Mouse (Mus musculus) cerebellum, postnatal 36 days (tissue): ENCODE measurements around the gene Naa38.

ENCODE experiments used
- DNase-seq, 2 experiments: peaks; one replicate each; pipeline ENCODE4 v3.0.0; 2021 to 2022; ENCODE audit warnings: mixed read lengths in 2 of 2

Gene Naa38

GRCm38 (mm10) chr11:69395235-69395633 lies at the start of gene Naa38, which contains the start of gene Cyb5d1:
Gene Naa38, plus strand, starts transcription at chr11:69395487.
Gene Cyb5d1, minus strand, starts transcription at chr11:69395631.
- peak; percentile 92 to 95 for DNase-seq

DNA sequence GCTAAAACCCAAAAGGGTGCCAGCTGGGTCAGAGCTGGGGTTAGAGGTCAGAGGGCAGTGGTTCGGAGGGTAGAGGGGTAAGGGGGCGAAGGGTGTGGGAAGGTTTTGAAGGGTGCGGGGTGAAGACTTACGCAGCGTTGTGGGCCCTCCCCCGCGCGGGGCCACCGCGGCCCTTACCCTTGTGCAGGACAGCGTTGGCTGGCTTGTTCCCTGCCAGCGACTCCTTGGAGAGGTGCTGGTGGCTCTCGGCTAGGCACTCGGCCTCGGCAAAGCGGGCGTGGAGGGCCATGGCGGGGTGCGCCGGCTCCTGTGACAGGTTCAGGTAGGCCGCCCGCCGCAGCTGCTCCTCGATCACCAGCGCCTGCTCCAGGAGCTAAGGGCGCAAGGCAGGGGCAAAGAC lies 48.8 kb upstream of the Naa38 start:
- DNase-seq: no peak

DNA sequence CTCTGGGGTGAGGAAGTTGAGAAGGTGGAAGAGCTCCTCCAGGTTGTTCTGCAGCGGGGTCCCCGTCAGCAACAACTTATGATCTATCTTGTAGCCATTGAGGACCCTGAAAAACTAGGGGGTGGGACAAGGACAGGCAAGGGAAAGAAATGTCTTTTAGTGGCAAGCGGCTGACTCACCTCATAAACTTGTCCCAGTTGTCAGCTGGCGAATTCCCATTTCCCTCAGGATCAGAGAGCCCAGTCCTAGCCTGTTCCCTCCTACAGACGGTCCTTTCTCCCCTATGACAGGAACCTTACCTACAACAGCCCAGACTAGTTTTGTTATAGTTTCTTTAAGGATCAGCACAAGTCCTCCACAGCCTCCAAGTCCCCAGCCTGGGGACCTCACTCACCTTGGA lies 38.7 kb upstream of the Naa38 start:
- DNase-seq: no peak

- no peak for DNase-seq
Observed at GRCm38 (mm10) chr11:69357690-69358089, 37.6 kb upstream of the Naa38 start.

DNA sequence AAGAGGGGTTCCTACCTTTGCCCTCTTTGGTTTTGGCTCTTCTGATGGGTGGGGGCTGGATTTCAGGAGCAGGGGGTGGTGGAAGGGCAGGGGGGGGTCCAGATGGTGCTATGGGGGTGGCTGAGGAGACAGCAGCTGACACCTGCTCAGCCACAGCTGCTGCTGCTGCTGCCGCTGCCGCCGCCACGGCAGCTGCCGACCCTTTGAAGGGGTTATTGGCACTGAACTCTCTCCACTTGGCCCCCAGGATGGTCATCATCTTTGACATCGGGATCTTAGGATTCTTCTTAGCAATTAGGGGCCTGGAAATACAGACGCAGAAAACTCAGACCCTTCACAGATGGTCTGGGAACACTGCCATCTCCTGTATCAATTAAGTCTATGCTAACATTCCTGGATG lies 33.3 kb upstream of the Naa38 start:
- no peak for DNase-seq

DNA sequence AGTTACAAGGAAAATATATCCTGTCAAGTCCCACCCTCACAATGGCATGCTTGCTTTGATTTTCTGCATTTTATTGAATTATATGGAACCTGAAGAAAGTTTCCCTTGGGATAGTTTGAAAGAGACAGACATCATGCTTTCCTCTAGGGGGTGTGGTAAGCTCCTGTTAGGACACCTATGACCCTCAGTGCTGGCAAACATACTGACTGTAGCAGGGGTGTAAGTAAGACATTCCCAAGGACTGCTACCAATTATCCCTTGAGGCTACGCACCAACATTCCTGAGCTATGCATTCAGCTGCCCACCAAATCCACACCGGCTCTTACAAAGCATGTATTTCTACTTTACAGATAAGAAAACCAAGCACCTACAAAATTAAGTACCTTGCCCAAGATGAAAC lies 32.8 kb upstream of the Naa38 start:
- no peak for DNase-seq

GRCm38 (mm10) chr11:69364376-69364775 lies 30.9 kb upstream of the Naa38 start:
- no peak for DNase-seq

DNA sequence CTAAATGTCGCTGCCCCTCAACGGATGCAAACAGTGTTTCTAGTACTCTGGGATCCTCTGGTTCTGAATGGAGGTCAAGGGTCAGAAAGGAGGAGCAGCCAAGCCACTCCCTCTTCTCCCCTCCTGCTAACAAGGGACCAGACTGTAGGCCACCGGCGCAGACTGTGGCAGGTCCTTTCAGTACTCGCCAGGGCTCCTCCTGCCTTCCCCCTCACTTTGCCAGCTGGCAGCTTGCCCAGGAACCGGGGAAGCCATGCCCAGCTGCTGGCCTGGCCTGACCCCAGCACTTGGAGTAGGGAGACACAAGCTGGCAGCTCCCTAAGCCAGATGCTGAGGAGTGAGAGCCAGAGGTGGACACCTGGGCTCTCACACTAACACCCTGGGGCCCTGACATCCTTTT lies 30.4 kb upstream of the Naa38 start:
- DNase-seq: peak; percentile 82 to 89

GRCm38 (mm10) chr11:69365722-69366121 lies 29.6 kb upstream of the Naa38 start:
- no peak for DNase-seq

DNA sequence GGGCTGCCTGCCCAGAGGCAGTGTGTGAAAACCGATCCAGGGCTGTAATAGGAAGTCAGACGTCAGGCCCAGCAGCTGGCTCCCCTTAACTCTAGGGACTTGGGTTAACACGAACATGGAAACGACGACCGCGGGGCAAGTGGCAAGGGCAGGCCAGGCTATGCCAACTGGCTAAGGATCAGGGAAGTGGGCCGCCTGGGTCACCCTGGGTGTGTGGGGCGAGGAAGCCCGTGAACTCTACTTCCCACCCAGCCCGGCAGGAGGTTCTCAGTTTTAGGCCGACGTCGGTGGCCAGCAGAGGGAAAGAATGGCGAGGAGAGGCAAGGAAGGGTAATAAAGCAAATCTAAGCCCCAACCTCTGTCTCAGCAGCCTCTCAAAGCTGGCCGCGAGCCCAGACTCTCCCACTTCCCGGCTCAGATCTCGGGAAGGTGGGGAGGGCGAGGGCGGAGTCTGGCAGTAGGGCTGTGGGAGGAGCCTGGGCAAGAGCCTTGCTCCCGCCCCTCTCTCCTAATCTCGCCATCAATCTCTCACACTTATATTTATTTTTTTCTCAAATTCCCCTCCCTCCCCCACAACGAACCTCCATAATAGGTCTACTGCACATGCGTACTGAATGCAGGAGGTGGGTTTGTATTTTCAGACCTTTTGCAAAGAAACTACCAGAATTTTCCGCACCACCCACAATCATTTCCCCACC lies 29.0 kb upstream of the Naa38 start:
- DNase-seq: peak; percentile 72 to 80

- DNase-seq: no peak
Observed at GRCm38 (mm10) chr11:69366855-69367615, 28.3 kb upstream of the Naa38 start.

- DNase-seq: no peak
Observed at GRCm38 (mm10) chr11:69367616-69368355, 27.5 kb upstream of the Naa38 start.

DNA sequence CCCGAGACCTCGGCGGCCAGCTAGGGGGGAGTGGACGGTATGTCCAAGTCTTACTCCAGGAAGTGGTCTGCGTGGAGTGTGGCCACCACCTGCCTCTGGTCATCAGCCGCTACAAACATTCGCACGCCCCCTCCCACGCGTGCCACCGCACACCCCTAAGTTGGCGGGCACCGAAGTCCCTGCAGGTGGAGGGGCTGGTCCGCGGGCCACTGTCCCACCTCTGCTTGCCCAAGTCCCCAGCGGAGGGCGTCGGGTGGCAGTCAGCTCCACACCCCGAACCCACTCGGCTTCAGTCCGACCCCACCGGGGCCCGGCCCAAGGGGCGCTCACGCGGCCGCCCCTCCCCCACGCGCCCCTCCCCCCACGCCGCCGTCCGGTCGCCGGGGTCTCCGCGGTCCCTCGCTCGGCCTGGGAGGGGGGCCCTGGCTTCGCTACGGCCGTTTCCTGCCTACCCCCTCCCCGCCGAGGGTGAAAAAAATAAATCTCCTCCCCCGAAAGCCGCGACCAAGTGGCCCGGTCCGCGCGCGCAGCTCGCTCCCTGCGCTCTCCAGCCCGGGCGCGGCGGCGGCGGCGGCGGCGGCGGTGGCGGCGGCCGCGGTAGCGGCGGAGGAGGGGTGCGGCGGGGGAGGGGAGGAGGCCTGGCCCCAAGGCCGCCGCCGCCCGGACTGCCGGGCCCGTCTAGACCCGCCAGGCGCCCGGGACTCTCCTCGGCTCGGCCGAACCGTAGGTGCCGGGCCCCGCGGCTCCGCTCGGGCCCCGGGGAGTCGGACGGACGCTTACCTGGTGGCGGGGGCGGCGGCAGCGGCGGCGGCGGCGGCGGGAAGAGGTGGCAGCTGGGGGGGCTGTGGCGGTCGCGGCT lies 26.7 kb upstream of the Naa38 start:
- peak; percentile 38 to 54 for DNase-seq

DNA sequence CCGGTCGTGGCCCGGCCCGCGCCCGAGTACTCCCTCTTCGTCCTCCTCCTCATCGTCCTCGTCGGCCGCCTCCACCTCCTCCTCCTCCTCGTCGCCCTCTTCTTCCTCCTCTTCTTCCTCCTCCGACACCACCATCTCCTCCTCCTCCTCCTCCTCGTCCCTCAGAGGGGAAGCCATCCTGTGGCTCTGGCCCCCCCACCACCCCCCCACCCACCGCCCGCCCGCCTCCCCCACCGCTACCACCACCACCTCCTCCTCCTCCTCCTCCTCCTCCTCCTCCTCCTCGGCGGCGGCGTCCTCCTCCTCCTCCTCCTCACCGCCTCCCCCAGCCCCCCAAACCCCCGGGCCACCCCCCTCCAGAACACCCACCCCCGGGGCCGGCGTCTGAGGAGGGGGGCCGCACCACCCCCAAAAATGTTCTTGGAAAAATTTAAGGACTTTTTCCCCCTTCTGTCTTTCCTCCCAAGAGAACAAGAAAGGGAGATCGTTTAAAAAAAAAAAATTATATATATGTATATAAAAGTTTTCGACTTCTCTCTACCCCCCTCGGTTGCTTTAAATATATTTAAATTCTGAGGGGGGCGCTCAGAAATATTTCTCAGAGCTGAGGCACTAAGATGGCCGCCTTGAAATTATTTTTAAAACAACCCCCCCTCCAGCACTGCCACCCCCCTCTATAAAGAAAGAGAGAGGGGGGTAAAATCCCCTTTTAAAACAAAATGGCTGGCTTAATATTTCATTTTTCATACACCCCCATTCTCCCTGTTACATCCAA lies 25.9 kb upstream of the Naa38 start, which contains the start of gene Chd3:
Gene Chd3 (minus strand): TSS at position 192 of the 775 bp plus-strand sequence.
- no peak for DNase-seq

- DNase-seq: no peak
Observed at GRCm38 (mm10) chr11:69369990-69370816, 25.1 kb upstream of the Naa38 start.

GRCm38 (mm10) chr11:69370817-69371215 lies 24.5 kb upstream of the Naa38 start:
- DNase-seq: no peak

DNA sequence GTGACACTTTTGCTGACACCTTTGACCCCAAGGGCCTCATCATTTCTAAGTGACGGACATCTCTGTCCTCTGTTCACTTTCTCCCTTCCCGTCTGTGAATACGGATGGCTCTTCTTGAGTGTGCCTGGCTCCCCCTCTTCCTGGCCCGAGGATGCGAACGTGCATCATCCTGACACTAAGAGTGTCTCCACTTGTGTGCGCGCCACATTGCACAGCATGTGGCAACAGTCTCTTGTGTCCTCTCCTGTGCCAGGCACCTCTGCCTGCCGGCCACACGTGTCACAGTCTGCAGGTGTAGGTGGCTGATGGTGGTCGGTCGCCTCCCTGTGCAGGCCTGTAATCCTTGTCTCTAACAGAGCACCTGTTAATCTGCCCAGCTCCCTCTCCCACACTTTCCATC lies 23.7 kb upstream of the Naa38 start:
- no peak for DNase-seq

GRCm38 (mm10) chr11:69372056-69372779 lies 23.1 kb upstream of the Naa38 start:
- peak; percentile 87 to 92 for DNase-seq

- DNase-seq: peak in 1 of 2 experiments; percentile 22
Observed at GRCm38 (mm10) chr11:69372780-69373170, 22.5 kb upstream of the Naa38 start.
